Mouse (Mus musculus): Measurements from ENCODE around the gene Zfp787.

- no peak for TF ChIP-seq CTCF (conservative IDR thresholded peaks at IDR 0.05; ENCODE audit: low read length)
- no peak for TF ChIP-seq NANOG (IDR thresholded peaks at IDR 0.05; ENCODE audit: borderline replicate concordance, low read length)
- no peak for TF ChIP-seq POU5F1 (IDR thresholded peaks at IDR 0.05; ENCODE audit: borderline replicate concordance, low read length)
These were observed 15.7 kb upstream of the Zfp787 start for GRCm38 (mm10) chr7:6171444-6172005.
